In genomic region chr8:4312104-4312503, GRCm38 (mm10) we compare ENCODE assay signal across 11 mouse cellular contexts.
"Had no signal": no experiment of that assay in that cellular context is flagged by ENCODE, and none has a peak within 500 bp of the region (broad histone marks: within the 10 kb centered on the region; RNA-seq: fewer than 3 reads in every experiment).

No protein-coding gene starts in this region.

- H3K27me3 ChIP-seq: limb, embryonic 15.5 days; midbrain, embryonic 13.5 days had no signal

- H3K4me3 ChIP-seq: left cerebral cortex, adult 2 months; limb, embryonic 15.5 days; midbrain, embryonic 13.5 days had no signal

- H3K9me3 ChIP-seq: limb, embryonic 15.5 days; midbrain, embryonic 13.5 days had no signal

- ATAC-seq: intestine, embryonic 16.5 days; midbrain, embryonic 13.5 days had no signal

- DNase-seq: kidney, adult 8-10 months; kidney, postnatal 4 days; lung, adult 18-20 months; right cerebral cortex, postnatal 14 days; thymus, postnatal 4 days had no signal

- H3K4me2 ChIP-seq: limb, embryonic 15.5 days; midbrain, embryonic 13.5 days had no signal

- H3K4me1 ChIP-seq: midbrain, embryonic 13.5 days had no signal

- H3K27ac ChIP-seq: kidney, postnatal 0 days; limb, embryonic 15.5 days; midbrain, embryonic 13.5 days; stomach, postnatal 0 days had no signal

- H3K9ac ChIP-seq: limb, embryonic 15.5 days; midbrain, embryonic 13.5 days had no signal
